Mouse (Mus musculus): ENCODE measurements around the gene Chrm5.
"Not testable (repeated sequence)": the region's sequence is repeated elsewhere in the genome, so short reads cannot be mapped to it uniquely, and the experiment has no call there.

DNA sequence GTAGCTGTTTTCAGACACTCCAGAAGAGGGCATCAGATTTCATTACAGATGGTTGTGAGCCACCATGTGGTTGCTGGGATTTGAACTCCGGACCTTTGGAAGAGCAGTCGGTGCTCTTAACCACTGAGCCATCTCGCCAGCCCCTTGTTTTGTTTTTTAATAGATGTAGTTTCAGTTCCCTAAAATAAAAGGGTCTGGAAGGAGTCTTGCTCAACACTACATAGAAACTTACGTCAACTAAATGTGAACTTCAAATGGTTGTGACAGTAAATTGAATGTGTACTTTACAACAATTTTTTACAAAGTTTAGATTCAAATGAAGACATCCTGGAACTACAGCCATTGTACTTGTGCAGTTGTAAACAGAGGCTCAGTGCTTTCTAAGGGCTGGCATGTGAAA, 32.5 kb downstream of the Chrm5 start:
- TF ChIP-seq POLR2A (IDR thresholded peaks at IDR 0.05; ENCODE audit: borderline replicate concordance, extremely low read depth, insufficient read depth, insufficient read length, poor library complexity, severe bottlenecking); CTCF (IDR thresholded peaks at IDR 0.05; ENCODE audit: borderline replicate concordance, extremely low read depth, insufficient read depth, insufficient read length): not testable (repeated sequence)
